Mouse (Mus musculus): ENCODE results near the gene Gm6096. TPM values are rescaled to one million over a fixed set of nuclear protein-coding genes. Genes with fewer than 3 reads are reported as not detected.

The Gm6096 gene
- polyA plus RNA-seq, 1 experiment, result not detected

DNA sequence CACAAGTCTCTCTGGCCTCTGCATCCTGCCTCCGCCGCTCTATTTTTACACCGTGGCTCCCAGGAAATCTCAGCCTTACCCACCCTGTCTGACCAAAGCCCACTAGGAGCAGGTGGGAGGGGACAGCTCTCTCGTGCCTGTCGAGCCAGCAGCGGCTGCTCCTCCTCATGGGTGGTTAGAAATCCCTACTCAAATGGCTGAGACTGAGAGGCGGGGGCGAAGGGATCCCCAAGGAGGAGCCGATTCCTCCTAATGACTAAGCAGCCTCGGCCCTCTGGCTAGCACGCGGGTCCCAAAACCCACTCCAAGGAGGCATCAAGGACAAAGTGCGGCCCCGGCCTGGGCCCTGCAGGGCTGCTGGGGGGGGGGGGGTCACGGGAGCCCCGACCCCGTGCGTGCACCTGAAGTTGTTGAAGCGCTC, 21.1 kb upstream of the Gm6096 start:
- H3K4me1 ChIP-seq (ENCODE audit: control insufficient read depth, insufficient read depth, low read length), result peaks cover 12% of the 10 kb centered on the region
- no peaks in the 10 kb centered on the region for H3K36me3 ChIP-seq (ENCODE audit: control insufficient read depth, insufficient read depth, low read length)
- TF ChIP-seq POLR2A (IDR thresholded peaks at IDR 0.05; ENCODE audit: control insufficient read depth, low read depth, low read length), result no peak
- TF ChIP-seq CTCF (IDR thresholded peaks at IDR 0.05; ENCODE audit: control insufficient read depth, insufficient read depth, insufficient replicate concordance, low read depth, low read length), result no peak
- H3K4me3 ChIP-seq (ENCODE audit: control insufficient read depth, low read depth, low read length), result peak overlapping the region; percentile 95
- no peaks in the 10 kb centered on the region for H3K27me3 ChIP-seq (ENCODE audit: control insufficient read depth, insufficient read depth, low read length)
- peak overlapping the region; percentile 65 for H3K27ac ChIP-seq (ENCODE audit: control insufficient read depth, insufficient read depth, low read depth, low read length)

DNA sequence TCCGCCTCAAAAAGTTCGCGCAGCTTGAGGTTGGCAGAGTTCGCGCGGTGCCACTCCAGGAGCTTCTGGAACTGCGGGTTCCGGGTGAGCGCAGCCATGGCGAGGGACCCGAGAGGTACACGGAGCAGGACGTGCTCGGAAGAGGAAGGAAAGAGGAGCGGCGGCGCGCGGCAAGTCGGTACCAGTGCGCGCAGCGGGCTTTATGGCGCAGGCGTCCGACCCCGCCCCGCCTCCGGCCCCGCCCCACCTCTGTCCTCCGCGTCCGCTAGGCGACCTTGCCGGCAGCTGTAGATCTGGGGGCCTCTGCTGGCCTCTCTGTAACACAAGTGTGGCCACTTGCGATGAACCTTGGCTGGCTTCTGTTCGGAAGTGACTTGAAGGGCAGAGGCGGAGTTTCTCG, 20.7 kb upstream of the Gm6096 start, which contains the start of gene Gpi1:
Gene Gpi1, minus strand, starts transcription at position 221 of the 400 bp plus-strand sequence.
- Histone ChIP-seq H3K4me1 (ENCODE audit: control insufficient read depth, insufficient read depth, low read length) (peaks cover 15% of the 10 kb centered on the region), H3K36me3 (ENCODE audit: control insufficient read depth, insufficient read depth, low read length) (no peaks in the 10 kb centered on the region), H3K27me3 (ENCODE audit: control insufficient read depth, insufficient read depth, low read length) (no peaks in the 10 kb centered on the region), H3K27ac (ENCODE audit: control insufficient read depth, insufficient read depth, low read depth, low read length) (peak within 1 kb of the TSS; percentile 65), H3K4me3 (ENCODE audit: control insufficient read depth, low read depth, low read length) (peak within 1 kb of the TSS; percentile 95)
- TF ChIP-seq CTCF (IDR thresholded peaks at IDR 0.05; ENCODE audit: control insufficient read depth, insufficient read depth, insufficient replicate concordance, low read depth, low read length) (no peak), POLR2A (IDR thresholded peaks at IDR 0.05; ENCODE audit: control insufficient read depth, low read depth, low read length) (peak; percentile 84)

DNA sequence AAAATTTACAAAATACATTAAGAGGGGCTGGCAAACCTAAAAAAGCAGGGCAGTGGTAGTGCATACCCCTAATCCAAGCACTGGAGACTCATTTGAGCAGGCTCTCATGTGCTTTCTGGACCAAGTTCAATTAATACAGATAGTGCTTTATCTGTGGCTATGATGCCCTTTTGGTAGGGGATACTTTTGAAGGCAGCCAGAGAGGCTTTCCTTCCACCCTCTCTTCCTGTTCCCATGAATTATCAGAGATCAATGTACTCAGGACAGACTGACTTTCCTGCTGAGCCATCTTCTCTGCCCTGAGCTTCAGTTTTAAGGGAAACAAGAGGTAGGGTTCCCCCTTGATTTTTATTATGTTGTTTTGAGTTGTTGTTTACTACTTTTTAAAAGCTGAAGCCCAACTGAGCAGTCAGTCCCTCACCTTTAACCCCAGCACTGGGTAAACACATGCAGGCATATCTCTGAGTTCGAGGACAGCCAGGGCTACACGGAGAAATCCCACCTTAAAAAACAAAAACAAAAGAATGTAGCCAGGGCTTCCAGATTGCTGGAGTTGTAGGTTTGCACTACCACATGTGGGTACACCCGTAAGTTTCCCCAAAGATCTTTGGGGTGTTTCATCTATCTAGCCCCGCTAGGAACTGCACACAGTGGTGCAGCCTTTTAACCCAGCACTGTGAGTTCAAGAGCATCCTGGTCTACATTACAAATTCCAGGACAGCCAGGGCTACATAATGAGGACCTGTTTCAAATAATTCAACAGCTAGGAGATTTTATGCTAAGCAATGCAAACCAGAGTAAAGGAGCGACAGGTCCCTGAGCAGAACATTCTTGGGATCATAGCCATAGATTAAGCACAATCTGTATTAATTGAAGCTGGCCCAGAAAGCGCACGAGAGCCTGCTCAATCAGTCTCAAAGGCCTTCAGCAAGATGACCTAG, 17.8 kb upstream of the Gm6096 start:
- Histone ChIP-seq H3K4me3 (ENCODE audit: control insufficient read depth, low read depth, low read length) (peak overlapping the region; percentile 81), H3K4me1 (ENCODE audit: control insufficient read depth, insufficient read depth, low read length) (peaks cover 15% of the 10 kb centered on the region), H3K27ac (ENCODE audit: control insufficient read depth, insufficient read depth, low read depth, low read length) (peak overlapping the region; percentile 90), H3K27me3 (ENCODE audit: control insufficient read depth, insufficient read depth, low read length) (no peaks in the 10 kb centered on the region), H3K36me3 (ENCODE audit: control insufficient read depth, insufficient read depth, low read length) (no peaks in the 10 kb centered on the region)
- TF ChIP-seq POLR2A (IDR thresholded peaks at IDR 0.05; ENCODE audit: control insufficient read depth, low read depth, low read length) (no peak), CTCF (IDR thresholded peaks at IDR 0.05; ENCODE audit: control insufficient read depth, insufficient read depth, insufficient replicate concordance, low read depth, low read length) (no peak)

DNA sequence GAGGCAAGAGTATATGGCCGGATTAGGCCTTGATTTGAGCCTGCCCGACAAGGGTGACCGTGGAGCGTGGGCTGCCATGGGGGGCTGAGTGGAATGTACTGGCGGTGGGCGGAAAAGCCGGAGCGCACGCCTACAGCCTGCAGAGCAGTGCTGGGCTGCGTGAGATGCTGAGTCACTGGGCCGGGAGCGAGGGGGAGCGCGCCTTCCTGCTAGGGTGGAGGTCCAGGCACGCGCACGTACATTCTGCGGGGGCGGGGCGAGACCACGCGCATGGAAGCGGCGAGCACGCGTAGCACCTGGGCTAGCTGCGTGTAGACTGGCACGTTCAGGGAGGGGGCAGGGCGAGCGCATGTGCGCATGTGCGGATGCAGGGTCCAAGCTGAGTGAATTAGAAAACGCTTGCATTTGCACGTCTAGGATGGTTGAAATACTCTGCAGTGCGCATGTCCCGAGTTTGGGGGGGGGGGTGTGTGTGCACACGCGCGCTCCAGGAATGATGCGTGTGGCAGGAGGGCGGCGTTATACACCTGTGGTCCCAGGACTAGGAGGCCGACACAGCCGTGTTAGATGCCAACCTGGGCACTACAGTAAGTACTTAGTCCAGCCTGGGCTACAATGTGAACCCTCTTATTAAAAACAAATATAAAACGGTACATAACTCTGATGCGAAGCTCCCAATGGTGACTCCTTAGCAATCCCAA, 16.8 kb upstream of the Gm6096 start:
- peaks cover 15% of the 10 kb centered on the region for H3K4me1 ChIP-seq (ENCODE audit: control insufficient read depth, insufficient read depth, low read length)
- H3K27ac ChIP-seq (ENCODE audit: control insufficient read depth, insufficient read depth, low read depth, low read length), result peak overlapping the region; percentile 90
- no peaks in the 10 kb centered on the region for H3K27me3 ChIP-seq (ENCODE audit: control insufficient read depth, insufficient read depth, low read length)
- TF ChIP-seq CTCF (IDR thresholded peaks at IDR 0.05; ENCODE audit: control insufficient read depth, insufficient read depth, insufficient replicate concordance, low read depth, low read length), result no peak; the same call in 1 of the 2 replicates
- peak; percentile 81 for TF ChIP-seq POLR2A (IDR thresholded peaks at IDR 0.05; ENCODE audit: control insufficient read depth, low read depth, low read length)
- no peaks in the 10 kb centered on the region for H3K36me3 ChIP-seq (ENCODE audit: control insufficient read depth, insufficient read depth, low read length)
- peak overlapping the region; percentile 81 for H3K4me3 ChIP-seq (ENCODE audit: control insufficient read depth, low read depth, low read length)

DNA sequence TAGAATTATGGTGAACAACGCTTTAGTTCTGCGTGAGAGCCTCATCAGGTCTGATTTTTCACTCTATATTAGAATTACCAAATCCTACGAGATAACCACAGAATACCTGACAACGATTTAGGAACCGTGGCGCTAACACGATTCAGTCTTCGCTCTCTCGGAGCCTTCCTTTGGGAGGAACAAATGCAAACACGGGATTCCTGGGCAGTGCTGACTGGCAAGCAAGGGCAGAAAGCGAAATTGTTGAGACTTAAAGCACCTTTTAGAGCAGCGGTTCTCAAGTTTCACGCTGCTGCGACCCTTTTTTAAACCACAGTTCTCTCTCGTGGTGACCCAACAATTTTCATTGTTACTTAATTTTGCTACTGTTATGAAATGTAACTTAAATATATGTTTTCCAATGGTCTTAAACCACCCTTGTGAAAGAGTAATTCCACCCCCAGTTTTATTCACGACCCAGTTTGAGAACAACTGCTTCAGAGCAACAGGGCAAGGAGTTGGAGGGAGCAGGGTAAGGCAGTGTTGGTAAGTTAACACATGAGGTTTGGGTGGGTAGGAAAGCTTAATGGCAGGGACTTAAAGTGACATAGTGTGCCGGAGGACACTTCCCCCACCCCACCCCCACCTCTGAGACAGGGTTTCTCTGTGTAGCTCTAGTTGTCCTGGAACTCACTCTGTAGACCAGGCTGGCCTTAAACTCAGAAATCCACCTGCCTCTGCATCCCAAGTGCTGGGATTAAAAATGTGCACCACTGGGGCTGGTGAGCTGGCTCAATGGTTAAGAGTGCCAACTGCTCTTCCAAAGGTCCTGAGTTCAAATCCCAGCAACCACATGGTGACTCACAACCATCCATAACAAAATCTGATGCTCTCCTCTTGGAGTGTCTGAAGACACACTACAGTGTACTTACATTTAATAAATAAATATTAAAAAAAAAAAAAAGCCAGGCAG, 16.0 kb upstream of the Gm6096 start:
- Histone ChIP-seq H3K27me3 (ENCODE audit: control insufficient read depth, insufficient read depth, low read length) (no peaks in the 10 kb centered on the region), H3K27ac (ENCODE audit: control insufficient read depth, insufficient read depth, low read depth, low read length) (peak overlapping the region; percentile 75), H3K36me3 (ENCODE audit: control insufficient read depth, insufficient read depth, low read length) (no peaks in the 10 kb centered on the region; the same call in 1 of the 2 replicates), H3K4me3 (ENCODE audit: control insufficient read depth, low read depth, low read length) (peak overlapping the region; percentile 81), H3K4me1 (ENCODE audit: control insufficient read depth, insufficient read depth, low read length) (peaks cover 10% of the 10 kb centered on the region)
- TF ChIP-seq CTCF (IDR thresholded peaks at IDR 0.05; ENCODE audit: control insufficient read depth, insufficient read depth, insufficient replicate concordance, low read depth, low read length), result no peak
- TF ChIP-seq POLR2A (IDR thresholded peaks at IDR 0.05; ENCODE audit: control insufficient read depth, low read depth, low read length), result no peak

DNA sequence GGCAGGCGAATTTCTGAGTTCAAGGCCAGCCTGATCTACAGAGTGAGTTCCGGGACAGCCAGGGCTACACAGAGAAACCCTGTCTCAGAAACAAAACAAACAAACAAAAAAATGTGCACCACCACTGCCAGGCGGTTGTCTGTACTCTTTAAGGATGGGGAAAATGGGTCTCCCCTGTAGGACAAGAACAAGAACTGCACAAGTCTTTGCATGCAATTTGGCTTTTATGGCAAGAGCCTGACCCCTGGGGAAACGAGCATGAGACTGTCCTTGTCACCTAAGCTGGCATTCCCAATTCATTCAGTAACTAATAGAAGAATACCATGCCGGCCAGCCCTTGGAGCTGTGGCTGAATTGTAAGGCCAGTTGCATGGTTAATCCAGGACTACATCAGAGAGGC, 15.2 kb upstream of the Gm6096 start:
- Histone ChIP-seq H3K4me3 (ENCODE audit: control insufficient read depth, low read depth, low read length) (no peak overlapping the region), H3K4me1 (ENCODE audit: control insufficient read depth, insufficient read depth, low read length) (peaks cover 10% of the 10 kb centered on the region), H3K27me3 (ENCODE audit: control insufficient read depth, insufficient read depth, low read length) (no peaks in the 10 kb centered on the region), H3K27ac (ENCODE audit: control insufficient read depth, insufficient read depth, low read depth, low read length) (no peak overlapping the region), H3K36me3 (ENCODE audit: control insufficient read depth, insufficient read depth, low read length) (peaks cover 3% of the 10 kb centered on the region)
- TF ChIP-seq CTCF (IDR thresholded peaks at IDR 0.05; ENCODE audit: control insufficient read depth, insufficient read depth, insufficient replicate concordance, low read depth, low read length), result no peak
- no peak for TF ChIP-seq POLR2A (IDR thresholded peaks at IDR 0.05; ENCODE audit: control insufficient read depth, low read depth, low read length)
